Mouse (Mus musculus): ENCODE measurements around the gene Spon1. TPM values are rescaled to one million over a fixed set of nuclear protein-coding genes. Genes with fewer than 3 reads are reported as not detected.

Gene Spon1
- polyA plus RNA-seq, 1 experiment from 2014 or later, result 150 TPM

GRCm38 (mm10) chr7:113986406-113987134 lies 220.8 kb downstream of the Spon1 start:
- 79% methylated on average over 10 of the region's 10 CpGs for WGBS
- Histone ChIP-seq H3K4me3 (no peak overlapping the region), H3K4me2 (replicated peaks) (no peak overlapping the region), H3K36me3 (no peaks in the 10 kb centered on the region), H3K9me3 (replicated peaks) (no peaks in the 10 kb centered on the region), H3K27me3 (no peaks in the 10 kb centered on the region), H3K27ac (no peak overlapping the region), H3K4me1 (peaks cover 4% of the 10 kb centered on the region; the same call in 1 of the 2 replicates), H3K9ac (no peak overlapping the region)
- no peak for ATAC-seq (ENCODE audit: low FRiP score)

DNA sequence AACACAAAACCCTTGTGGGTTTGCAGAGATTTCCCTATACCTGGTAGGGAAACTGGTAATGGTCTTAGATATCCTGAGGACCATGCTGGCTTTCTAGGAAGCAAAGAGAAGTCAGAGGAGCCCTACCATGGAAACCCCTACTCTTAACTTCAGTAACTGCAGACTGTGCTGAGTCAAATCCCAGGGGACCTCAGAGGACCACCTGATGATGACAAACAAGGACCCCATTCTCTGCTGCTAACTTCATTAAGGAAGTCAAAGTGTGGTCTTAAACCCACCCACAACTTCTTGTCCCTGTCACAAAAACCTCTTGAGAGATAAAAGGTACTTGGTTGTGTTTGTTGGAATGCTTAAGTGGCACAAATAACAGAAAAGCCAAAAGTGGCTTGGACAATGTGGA lies 222.4 kb downstream of the Spon1 start:
- Histone ChIP-seq H3K27me3 (no peaks in the 10 kb centered on the region), H3K4me1 (peaks cover 4% of the 10 kb centered on the region; the same call in 1 of the 2 replicates), H3K4me3 (no peak overlapping the region), H3K9me3 (replicated peaks) (no peaks in the 10 kb centered on the region), H3K36me3 (no peaks in the 10 kb centered on the region), H3K9ac (no peak overlapping the region), H3K4me2 (replicated peaks) (no peak overlapping the region), H3K27ac (no peak overlapping the region)
- no peak for ATAC-seq (ENCODE audit: low FRiP score)

GRCm38 (mm10) chr7:113997675-113998354 lies 232.0 kb downstream of the Spon1 start:
- Histone ChIP-seq H3K27ac (no peak overlapping the region), H3K4me1 (peaks cover 4% of the 10 kb centered on the region), H3K4me3 (no peak overlapping the region), H3K9me3 (replicated peaks) (no peaks in the 10 kb centered on the region), H3K27me3 (no peaks in the 10 kb centered on the region), H3K9ac (no peak overlapping the region), H3K4me2 (replicated peaks) (no peak overlapping the region), H3K36me3 (no peaks in the 10 kb centered on the region)
- ATAC-seq (ENCODE audit: low FRiP score), result no peak
- WGBS, result 82% methylated on average over 7 of the region's 7 CpGs

DNA sequence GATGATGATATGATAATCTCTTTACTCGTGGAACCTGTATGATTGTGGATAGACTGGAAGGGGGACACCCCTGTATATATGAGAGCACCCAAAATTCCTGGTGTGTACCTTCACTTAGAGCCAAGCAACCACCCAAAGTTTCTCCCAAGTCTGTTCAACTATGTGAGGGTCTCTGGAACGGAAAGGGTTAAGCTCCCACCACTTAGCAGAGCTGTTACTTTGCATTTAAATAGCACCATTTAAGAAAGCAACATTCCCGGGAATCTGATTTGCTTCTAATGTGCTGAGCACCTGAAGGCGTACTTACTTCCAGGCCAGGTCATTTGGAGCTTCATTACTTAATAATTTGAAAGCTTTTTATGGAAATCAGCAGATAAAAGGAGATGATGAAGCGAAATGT lies 238.4 kb downstream of the Spon1 start:
- H3K9me3 ChIP-seq (replicated peaks), result no peaks in the 10 kb centered on the region
- H3K36me3 ChIP-seq, result no peaks in the 10 kb centered on the region
- H3K4me2 ChIP-seq (replicated peaks), result no peak overlapping the region
- H3K9ac ChIP-seq, result no peak overlapping the region
- no peak overlapping the region for H3K27ac ChIP-seq
- no peak for ATAC-seq (ENCODE audit: low FRiP score)
- no peak overlapping the region for H3K4me3 ChIP-seq
- H3K27me3 ChIP-seq, result no peaks in the 10 kb centered on the region
- WGBS, result 18% methylated on average over 5 of the region's 5 CpGs
- peaks cover 8% of the 10 kb centered on the region; the same call in 1 of the 2 replicates for H3K4me1 ChIP-seq

GRCm38 (mm10) chr7:114005499-114005898 lies 239.7 kb downstream of the Spon1 start:
- Histone ChIP-seq H3K27ac (no peak overlapping the region), H3K4me1 (peaks cover 8% of the 10 kb centered on the region; the same call in 1 of the 2 replicates), H3K9ac (no peak overlapping the region), H3K36me3 (no peaks in the 10 kb centered on the region), H3K27me3 (no peaks in the 10 kb centered on the region), H3K4me3 (no peak overlapping the region), H3K4me2 (replicated peaks) (no peak overlapping the region), H3K9me3 (replicated peaks) (no peaks in the 10 kb centered on the region)
- no peak for ATAC-seq (ENCODE audit: low FRiP score)
- WGBS, result 66% methylated on average over 5 of the region's 5 CpGs

DNA sequence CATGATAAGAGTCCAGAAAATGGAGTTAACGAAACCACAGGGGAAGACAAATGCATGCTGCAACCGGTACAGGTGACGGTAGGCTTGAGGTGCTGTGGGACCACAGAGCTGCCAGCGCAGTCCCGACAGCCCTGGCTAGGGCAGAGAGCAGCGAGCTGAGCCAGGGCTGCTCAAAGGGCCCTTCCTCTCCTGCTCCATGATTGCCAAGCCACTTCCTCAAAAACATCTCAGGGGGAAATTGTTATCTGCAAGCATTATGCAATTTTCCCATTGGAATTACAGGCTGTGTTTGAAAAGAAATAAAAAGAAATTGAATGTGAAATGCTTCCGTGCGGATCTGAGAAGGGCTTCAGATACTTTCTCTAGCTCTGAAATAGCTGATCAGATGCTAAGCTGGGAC lies 240.7 kb downstream of the Spon1 start:
- no peak overlapping the region for H3K27ac ChIP-seq
- WGBS, result 89% methylated on average over 8 of the region's 8 CpGs
- no peaks in the 10 kb centered on the region for H3K9me3 ChIP-seq (replicated peaks)
- H3K27me3 ChIP-seq, result no peaks in the 10 kb centered on the region
- H3K36me3 ChIP-seq, result no peaks in the 10 kb centered on the region
- H3K9ac ChIP-seq, result no peak overlapping the region
- peaks cover 8% of the 10 kb centered on the region; the same call in 1 of the 2 replicates for H3K4me1 ChIP-seq
- no peak overlapping the region for H3K4me2 ChIP-seq (replicated peaks)
- H3K4me3 ChIP-seq, result no peak overlapping the region
- no peak for ATAC-seq (ENCODE audit: low FRiP score)

DNA sequence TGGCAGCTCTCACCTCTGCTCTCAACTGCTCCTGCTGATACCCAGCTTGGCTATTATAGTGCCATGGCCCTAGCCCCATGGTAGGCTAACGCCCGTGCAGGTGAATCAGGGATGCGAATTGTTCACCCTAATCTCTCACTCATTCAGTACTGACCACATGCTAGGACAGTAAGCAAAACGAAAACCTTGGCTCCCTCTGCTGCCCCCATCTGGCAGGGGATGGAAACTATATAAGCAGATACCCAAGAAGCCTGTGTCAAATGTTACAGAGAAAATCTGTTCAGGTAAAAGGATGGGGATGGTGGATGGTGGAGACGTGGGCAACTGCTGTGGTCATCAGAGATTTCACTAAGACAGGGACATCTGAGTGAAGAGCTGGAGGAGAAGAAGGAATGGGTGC lies 241.8 kb downstream of the Spon1 start:
- no peak for ATAC-seq (ENCODE audit: low FRiP score)
- no peaks in the 10 kb centered on the region for H3K9me3 ChIP-seq (replicated peaks)
- H3K27me3 ChIP-seq, result no peaks in the 10 kb centered on the region
- no peak overlapping the region for H3K27ac ChIP-seq
- H3K4me3 ChIP-seq, result no peak overlapping the region
- no peaks in the 10 kb centered on the region for H3K36me3 ChIP-seq
- WGBS, result 75% methylated on average over 5 of the region's 5 CpGs
- H3K4me2 ChIP-seq (replicated peaks), result no peak overlapping the region
- H3K4me1 ChIP-seq, result peaks cover 9% of the 10 kb centered on the region
- H3K9ac ChIP-seq, result no peak overlapping the region

DNA sequence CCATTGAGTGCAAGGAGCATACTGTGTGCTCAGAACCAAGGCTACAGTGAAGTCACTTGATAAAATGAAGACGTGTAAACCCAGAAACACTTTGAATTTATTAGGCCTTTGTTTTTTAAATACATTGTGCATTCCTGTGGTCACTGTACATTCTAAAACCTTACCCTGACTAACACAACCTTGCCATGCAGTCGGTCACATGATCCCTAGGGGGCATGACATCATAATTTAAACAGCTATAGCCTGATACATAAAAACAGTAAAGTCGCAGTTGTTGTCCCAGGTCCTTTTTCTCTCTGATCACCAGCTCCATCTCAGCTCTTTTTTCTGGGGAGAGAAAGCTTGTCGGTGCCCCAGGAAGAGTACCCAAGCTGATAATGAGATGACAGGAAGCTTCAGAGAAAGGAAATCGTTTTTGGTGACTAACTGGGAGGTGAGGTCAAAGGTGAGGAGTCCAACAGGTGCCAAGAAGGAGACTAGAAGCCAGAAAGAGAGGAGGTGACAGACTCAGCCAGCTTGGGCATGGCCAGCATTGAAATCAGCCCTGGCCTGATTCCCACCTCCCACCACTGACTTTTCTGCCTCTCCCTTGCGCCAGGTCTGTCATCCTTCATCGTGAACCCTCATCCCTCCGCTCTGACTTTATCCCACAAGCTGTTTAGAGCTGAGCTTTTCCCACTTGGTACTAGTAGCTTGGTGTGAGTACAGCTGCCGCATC lies 246.1 kb downstream of the Spon1 start:
- Histone ChIP-seq H3K4me1 (peaks cover 3% of the 10 kb centered on the region; the same call in 1 of the 2 replicates), H3K9ac (no peak overlapping the region), H3K4me2 (replicated peaks) (no peak overlapping the region), H3K4me3 (no peak overlapping the region), H3K27me3 (no peaks in the 10 kb centered on the region), H3K27ac (no peak overlapping the region), H3K9me3 (replicated peaks) (no peaks in the 10 kb centered on the region), H3K36me3 (no peaks in the 10 kb centered on the region)
- ATAC-seq (ENCODE audit: low FRiP score), result no peak
- WGBS, result 61% methylated on average over 9 of the region's 9 CpGs

GRCm38 (mm10) chr7:114016001-114016949 lies 250.5 kb downstream of the Spon1 start:
- Histone ChIP-seq H3K27ac (no peak overlapping the region), H3K4me1 (peaks cover 9% of the 10 kb centered on the region; the same call in 1 of the 2 replicates), H3K36me3 (no peaks in the 10 kb centered on the region), H3K4me3 (no peak overlapping the region), H3K9ac (no peak overlapping the region), H3K27me3 (peaks cover 8% of the 10 kb centered on the region; the same call in 1 of the 2 replicates), H3K4me2 (replicated peaks) (no peak overlapping the region), H3K9me3 (replicated peaks) (no peaks in the 10 kb centered on the region)
- no peak for ATAC-seq (ENCODE audit: low FRiP score)
- 84% methylated on average over 8 of the region's 8 CpGs for WGBS

- WGBS, result 82% methylated on average over 3 of the region's 3 CpGs
- no peak overlapping the region for H3K9ac ChIP-seq
- H3K4me1 ChIP-seq, result peaks cover 6% of the 10 kb centered on the region; the same call in 1 of the 2 replicates
- peaks cover 8% of the 10 kb centered on the region; the same call in 1 of the 2 replicates for H3K27me3 ChIP-seq
- ATAC-seq (ENCODE audit: low FRiP score), result no peak
- no peaks in the 10 kb centered on the region for H3K36me3 ChIP-seq
- H3K4me2 ChIP-seq (replicated peaks), result no peak overlapping the region
- no peaks in the 10 kb centered on the region for H3K9me3 ChIP-seq (replicated peaks)
- H3K4me3 ChIP-seq, result no peak overlapping the region
- H3K27ac ChIP-seq, result no peak overlapping the region
Observed at GRCm38 (mm10) chr7:114018861-114019260, 253.1 kb downstream of the Spon1 start.

DNA sequence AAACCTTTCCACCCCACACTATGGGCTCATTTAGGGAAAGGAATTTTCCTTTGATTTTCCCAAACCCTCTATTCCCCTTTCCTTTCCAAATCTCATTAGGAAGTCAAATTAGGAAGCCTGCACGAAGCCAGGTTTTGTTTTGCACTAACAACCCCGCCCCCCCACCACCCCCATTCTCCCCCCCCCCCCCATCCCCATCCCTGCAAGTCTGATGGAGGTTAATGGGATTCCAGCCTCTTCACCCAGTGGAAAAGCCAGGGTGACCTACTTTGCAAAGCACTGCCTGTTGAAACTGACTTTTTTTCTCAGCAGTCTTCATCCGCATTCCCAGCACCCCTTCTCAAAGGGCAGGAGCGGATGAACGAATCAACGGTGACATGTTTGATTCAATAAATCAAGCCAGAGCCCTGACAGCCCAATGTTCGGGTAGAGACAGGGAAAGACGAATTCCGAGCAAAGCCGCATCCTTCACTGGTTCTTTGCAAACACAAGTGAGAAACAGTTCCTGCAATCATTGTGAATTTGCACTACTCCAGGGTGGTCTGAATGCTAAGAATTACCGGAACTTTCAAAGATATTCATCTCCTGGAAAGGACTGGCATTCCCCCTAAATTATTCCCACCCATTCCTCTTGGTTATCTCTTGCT lies 254.4 kb downstream of the Spon1 start:
- ATAC-seq (ENCODE audit: low FRiP score), result no peak
- WGBS, result 10% methylated on average over 11 of the region's 11 CpGs
- peaks cover 6% of the 10 kb centered on the region; the same call in 1 of the 2 replicates for H3K4me1 ChIP-seq
- no peaks in the 10 kb centered on the region for H3K36me3 ChIP-seq
- H3K27ac ChIP-seq, result no peak overlapping the region
- H3K9me3 ChIP-seq (replicated peaks), result no peaks in the 10 kb centered on the region
- no peak overlapping the region for H3K9ac ChIP-seq
- peaks cover 8% of the 10 kb centered on the region; the same call in 1 of the 2 replicates for H3K27me3 ChIP-seq
- peak overlapping the region; percentile 58 for H3K4me2 ChIP-seq (replicated peaks)
- peak overlapping the region; percentile 32 for H3K4me3 ChIP-seq

Data from hindbrain, embryonic 12.5 days (tissue).